Mouse (Mus musculus): ENCODE results near the gene Atf2.

DNA sequence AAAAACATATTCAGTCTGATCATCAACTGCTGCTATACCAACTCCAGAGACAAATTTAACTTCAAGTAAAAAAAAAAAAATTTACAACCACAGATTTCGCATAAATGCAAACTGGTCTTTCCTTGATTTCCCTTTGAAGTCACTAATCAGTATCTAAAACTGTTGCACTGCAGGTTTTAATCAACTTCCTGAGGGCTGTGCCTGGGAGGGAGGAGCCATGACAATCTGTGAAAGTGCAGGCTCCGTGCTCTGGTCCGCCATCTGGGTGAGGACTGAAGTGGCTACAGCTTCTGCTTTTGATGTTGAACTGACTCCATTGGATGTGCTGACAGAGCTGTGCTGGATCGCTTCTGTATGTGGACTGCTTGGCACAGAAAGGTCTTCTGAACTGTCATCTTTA, 73.7 kb downstream of the Atf2 start:
- TF ChIP-seq POLR2A (IDR thresholded peaks at IDR 0.05; ENCODE audit: low read depth, low read length), result no peak
- TF ChIP-seq CTCF (conservative IDR thresholded peaks at IDR 0.05 in 1 of 2, IDR thresholded peaks at IDR 0.05 in 1 of 2; ENCODE audit: low read depth in 2 of 2, low read length in 2 of 2), result no peak
